Mouse (Mus musculus) limb, embryonic 14.5 days (tissue): Measurements from ENCODE around the gene Shld2. TPM values are rescaled to one million over a fixed set of nuclear protein-coding genes. Genes with fewer than 3 reads are reported as not detected.

Experiments
- ATAC-seq: fragments of 200-750 bp; cut with Nextera tagmentation; 2 replicates; pipeline ENCODE4 v1.8.0; 2017; ENCODE audit warnings: low read depth, moderate number of reproducible peaks, moderate TSS enrichment; ENCODE audit not compliant: low FRiP score
- DNase-seq: peaks from one replicate; pipeline ENCODE4 v3.0.0-alpha.2; 2015; ENCODE audit warnings: low spot score
- H3K27ac ChIP-seq: fragments of 300-500 bp; sonication (generic); replicated peaks from 2 replicates; pipeline ENCODE4 v1.5.1; 2014; ENCODE audit warnings: low read depth, mild to moderate bottlenecking, low read length, moderate library complexity, mixed read lengths
- H3K27me3 ChIP-seq: fragments of 300-500 bp; sonication (generic); 2 replicates; pipeline ENCODE4 v1.6.1; 2014; ENCODE audit warnings: low read length, mixed read lengths; ENCODE audit not compliant: control insufficient read depth, insufficient read depth
- H3K36me3 ChIP-seq: fragments of 300-500 bp; sonication (generic); 2 replicates; pipeline ENCODE4 v1.6.1; 2014; ENCODE audit warnings: mild to moderate bottlenecking, low read length, moderate library complexity, mixed read lengths; ENCODE audit not compliant: control insufficient read depth, insufficient read depth
- H3K4me1 ChIP-seq: fragments of 300-500 bp; sonication (generic); 2 replicates; pipeline ENCODE4 v1.6.1; 2014; ENCODE audit warnings: antibody characterized with exemption, low read length, mixed read lengths; ENCODE audit not compliant: control insufficient read depth, insufficient read depth
- H3K4me2 ChIP-seq: fragments of 300-500 bp; sonication (generic); replicated peaks from 2 replicates; pipeline ENCODE4 v1.6.1; 2014; ENCODE audit warnings: low read depth, mild to moderate bottlenecking, low read length, moderate library complexity; ENCODE audit not compliant: severe bottlenecking
- H3K4me3 ChIP-seq: fragments of 300-500 bp; sonication (generic); replicated peaks from 2 replicates; pipeline ENCODE4 v1.5.1; 2014; ENCODE audit warnings: low read length
- H3K9ac ChIP-seq: fragments of 300-500 bp; sonication (generic); 2 replicates; pipeline ENCODE4 v1.6.1; 2014; ENCODE audit warnings: mild to moderate bottlenecking, low read depth, low read length, moderate library complexity; ENCODE audit not compliant: severe bottlenecking
- H3K9me3 ChIP-seq: fragments of 300-500 bp; sonication (generic); 2 replicates; pipeline ENCODE4 v1.6.1; 2016; ENCODE audit warnings: low read length; ENCODE audit not compliant: control insufficient read depth
- POLR2A ChIP-seq: fragments of 200-500 bp; IDR thresholded peaks from 2 replicates; pipeline ENCODE4 v1.8.0; 2012; ENCODE audit warnings: inconsistent platforms, mild to moderate bottlenecking, moderate library complexity, borderline replicate concordance; ENCODE audit not compliant: insufficient read depth, insufficient read length; ENCODE audit errors: extremely low read depth
- WGBS: fragments of 180-500 bp; shearing (Covaris S2); extraction: QIAGEN DNeasy Blood & Tissue Kit; methylation state at CpG from one replicate; pipeline ENCODE4 v1.1.7; 2014; 5-methylcytosine and 5-hydroxymethylcytosine counted together
- polyA plus RNA-seq, 2 experiments: library from polyadenylated mRNA; depleted of rRNA in 1 of 2; stranded (reverse) in 1 of 2; unstranded in 1 of 2; fragments of >200 nt; fragmentation: Nextera tagmentation in 1 of 2; extraction: Ambion mirVana in 1 of 2; gene quantifications; 2 replicates each; pipeline versions ENCODE4 v1.2.1 to v1.2.3; 2012 to 2014

Gene Shld2
- polyA plus RNA-seq, 2 experiments, result 6.7 to 11.7 TPM

DNA sequence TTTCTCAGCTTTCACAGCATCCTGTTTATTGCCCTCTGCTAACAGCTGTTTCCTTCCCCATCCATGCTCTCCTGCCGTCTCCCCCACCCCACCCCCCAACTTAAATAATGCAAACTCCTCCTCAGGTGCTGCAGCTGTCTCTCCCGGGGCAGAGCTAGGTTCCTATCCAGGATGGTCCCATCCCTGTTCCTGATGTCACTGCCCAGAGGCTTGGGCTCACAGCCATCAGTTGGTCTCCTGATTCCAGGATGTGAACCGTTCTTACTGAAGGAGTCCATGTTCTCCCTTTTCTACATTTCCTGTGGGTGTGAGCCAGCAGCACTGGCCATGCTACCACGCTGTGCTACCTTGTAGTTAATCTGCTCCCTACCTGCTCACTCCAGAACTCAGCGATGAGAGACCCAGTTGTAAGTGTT, 7.0 kb downstream of the Shld2 start:
- no peak for TF ChIP-seq POLR2A
- H3K36me3 ChIP-seq, result no peaks in the 10 kb centered on the region
- no peak overlapping the region for H3K9ac ChIP-seq
- H3K4me3 ChIP-seq, result no peak overlapping the region
- H3K4me2 ChIP-seq, result no peak overlapping the region
- no peaks in the 10 kb centered on the region for H3K27me3 ChIP-seq
- no peak for DNase-seq
- H3K27ac ChIP-seq, result peak overlapping the region; percentile 52; the same call in 1 of the 2 replicates
- H3K4me1 ChIP-seq, result no peaks in the 10 kb centered on the region
- 13% methylated on average over 5 of the region's 5 CpGs for WGBS
- no peak for ATAC-seq
- H3K9me3 ChIP-seq, result no peaks in the 10 kb centered on the region

DNA sequence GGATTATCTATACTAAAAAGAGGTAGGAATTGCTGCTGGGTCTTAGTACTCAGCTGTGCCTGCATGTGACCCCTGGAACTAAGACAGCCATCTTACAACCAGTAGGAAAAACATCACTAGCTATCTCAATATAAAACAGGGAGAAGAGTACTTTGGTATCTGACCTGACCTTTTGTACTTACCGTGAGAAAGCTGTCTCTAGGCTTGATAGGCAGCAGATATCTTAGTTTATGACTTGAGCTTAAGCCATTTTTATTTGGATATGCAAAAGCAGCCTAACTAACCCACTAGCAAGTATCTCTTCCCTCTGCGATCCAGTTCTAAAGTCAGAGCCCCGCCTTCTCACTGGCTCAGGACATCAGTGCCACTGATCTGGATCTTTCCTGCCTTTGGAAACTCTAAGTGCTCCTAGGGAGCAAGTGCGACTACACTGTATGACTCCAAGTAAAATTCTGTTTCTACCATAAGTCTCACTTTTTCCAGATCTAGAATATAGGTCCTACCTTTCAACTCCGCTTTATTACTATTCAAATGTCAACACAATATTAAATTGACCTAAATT, 7.5 kb downstream of the Shld2 start:
- Histone ChIP-seq H3K9me3 (no peaks in the 10 kb centered on the region), H3K4me3 (no peak overlapping the region), H3K4me1 (no peaks in the 10 kb centered on the region), H3K9ac (no peak overlapping the region), H3K4me2 (no peak overlapping the region), H3K36me3 (no peaks in the 10 kb centered on the region), H3K27me3 (no peaks in the 10 kb centered on the region), H3K27ac (no peak overlapping the region)
- TF ChIP-seq POLR2A, result no peak
- ATAC-seq (no peak), DNase-seq (no peak)
- WGBS, result 73% methylated on average over 5 of the region's 5 CpGs

DNA sequence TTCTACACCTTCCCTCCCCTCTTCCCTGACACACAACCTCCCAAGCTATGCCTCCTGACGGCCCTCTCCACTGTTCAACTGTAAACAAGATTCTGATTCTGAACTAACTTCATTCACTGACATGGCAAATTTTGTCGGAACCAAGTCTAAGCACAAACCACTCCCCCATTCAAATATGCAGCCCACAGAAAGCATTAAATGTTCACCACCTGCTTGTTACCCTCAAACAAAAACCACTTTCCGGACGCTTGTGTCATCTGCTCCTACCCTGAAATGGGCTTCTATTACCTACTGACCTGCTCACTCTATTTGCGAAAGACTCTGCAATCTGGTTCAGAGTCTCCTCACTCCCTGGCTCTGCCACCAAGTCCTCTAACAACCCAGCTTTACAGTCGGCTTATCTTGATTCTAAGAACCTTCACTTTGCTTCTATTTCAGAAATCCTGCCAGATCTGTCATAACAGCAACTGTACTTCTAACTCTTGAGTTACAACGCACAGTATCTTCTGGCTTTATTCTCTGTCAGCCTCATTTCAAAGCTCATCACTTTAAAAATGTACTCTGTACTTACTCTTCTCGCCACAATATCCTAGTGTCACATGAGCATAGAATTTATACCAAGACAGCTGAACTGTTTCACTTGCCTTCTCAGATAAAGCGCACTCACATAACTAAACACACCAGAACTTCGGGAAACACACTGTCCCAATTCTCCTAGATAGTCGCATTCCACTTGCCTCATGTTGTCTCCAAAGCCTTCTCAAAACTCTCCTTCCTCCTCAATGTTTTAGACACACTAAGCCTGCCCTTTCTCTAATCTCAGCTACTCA, 11.2 kb downstream of the Shld2 start:
- TF ChIP-seq POLR2A, result no peak
- Histone ChIP-seq H3K4me3 (no peak overlapping the region), H3K9me3 (no peaks in the 10 kb centered on the region), H3K27ac (no peak overlapping the region), H3K36me3 (no peaks in the 10 kb centered on the region), H3K4me1 (no peaks in the 10 kb centered on the region), H3K27me3 (no peaks in the 10 kb centered on the region), H3K4me2 (no peak overlapping the region), H3K9ac (no peak overlapping the region)
- DNase-seq, result no peak
- no peak for ATAC-seq
- 70% methylated on average over 11 of the region's 11 CpGs for WGBS

DNA sequence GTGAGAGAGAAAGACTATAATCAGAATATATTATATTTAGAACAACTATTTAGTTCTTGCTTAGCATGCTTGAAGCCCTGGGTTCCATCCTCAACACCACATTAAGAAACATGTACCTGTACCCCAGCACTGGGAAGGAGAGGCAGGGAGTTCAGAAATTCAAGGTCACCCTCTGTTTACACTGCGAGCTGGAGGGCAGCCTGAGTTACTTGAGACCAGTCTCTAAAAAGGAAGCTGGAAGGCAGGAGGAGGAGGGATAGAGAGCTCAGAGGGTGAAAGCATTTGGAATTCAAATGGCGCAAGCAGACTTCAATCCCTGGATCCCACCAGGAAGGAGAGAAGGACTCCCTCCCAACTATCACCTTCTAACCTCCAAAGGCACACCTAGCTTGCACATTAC, 12.7 kb downstream of the Shld2 start:
- DNase-seq, result no peak
- no peak for ATAC-seq
- no peak overlapping the region for H3K4me3 ChIP-seq
- no peak overlapping the region for H3K9ac ChIP-seq
- no peaks in the 10 kb centered on the region for H3K36me3 ChIP-seq
- TF ChIP-seq POLR2A, result no peak
- 66% methylated on average over 2 of the region's 2 CpGs for WGBS
- H3K9me3 ChIP-seq, result no peaks in the 10 kb centered on the region
- H3K27ac ChIP-seq, result no peak overlapping the region
- no peak overlapping the region for H3K4me2 ChIP-seq
- no peaks in the 10 kb centered on the region for H3K27me3 ChIP-seq
- H3K4me1 ChIP-seq, result no peaks in the 10 kb centered on the region

DNA sequence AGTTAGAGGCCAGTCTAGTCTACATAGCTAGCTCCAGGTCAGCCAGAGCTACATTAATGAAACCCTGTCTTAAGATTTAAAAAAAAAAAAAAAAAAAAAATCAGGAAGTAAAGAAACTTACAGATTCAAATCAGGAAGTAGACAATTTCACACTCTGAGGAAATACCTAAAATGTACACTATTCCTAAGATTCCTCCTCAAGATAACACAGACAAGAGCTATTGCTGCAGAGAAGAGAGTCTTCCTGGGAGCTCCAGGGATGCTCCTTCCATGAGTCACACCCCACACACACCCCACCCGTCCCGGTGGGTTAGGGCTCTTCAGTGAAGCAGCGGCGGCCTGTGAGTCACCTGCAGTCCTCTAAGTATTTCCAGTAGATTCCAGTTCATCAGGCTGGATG, 13.3 kb downstream of the Shld2 start:
- Histone ChIP-seq H3K4me1 (no peaks in the 10 kb centered on the region), H3K4me2 (no peak overlapping the region), H3K36me3 (no peaks in the 10 kb centered on the region), H3K9ac (no peak overlapping the region), H3K4me3 (no peak overlapping the region), H3K9me3 (no peaks in the 10 kb centered on the region), H3K27me3 (no peaks in the 10 kb centered on the region), H3K27ac (no peak overlapping the region)
- ATAC-seq (no peak), DNase-seq (no peak)
- 47% methylated on average over 4 of the region's 4 CpGs for WGBS
- no peak for TF ChIP-seq POLR2A

DNA sequence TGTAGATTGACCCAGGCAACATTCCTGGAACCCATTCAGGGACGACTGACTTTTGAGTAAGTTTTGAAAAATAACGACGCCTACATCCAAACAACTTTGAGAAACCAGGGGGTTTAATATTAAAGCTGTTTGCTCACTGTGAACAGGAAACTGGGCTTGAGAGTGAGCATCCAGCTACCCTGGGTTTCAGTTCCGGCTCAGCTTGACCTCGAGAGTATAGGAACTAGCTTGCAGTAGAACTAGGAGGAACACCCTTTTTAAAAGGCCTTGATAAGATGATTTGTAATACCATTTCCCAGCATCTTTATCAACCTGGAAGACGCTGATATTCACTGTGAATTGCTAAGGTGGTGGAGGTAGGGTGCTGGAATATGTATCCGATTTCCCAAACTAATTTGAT, 13.9 kb downstream of the Shld2 start:
- no peak overlapping the region for H3K4me2 ChIP-seq
- no peaks in the 10 kb centered on the region for H3K9me3 ChIP-seq
- TF ChIP-seq POLR2A, result no peak
- no peak overlapping the region for H3K9ac ChIP-seq
- H3K4me3 ChIP-seq, result no peak overlapping the region
- H3K4me1 ChIP-seq, result no peaks in the 10 kb centered on the region
- H3K27me3 ChIP-seq, result no peaks in the 10 kb centered on the region
- no peaks in the 10 kb centered on the region for H3K36me3 ChIP-seq
- 81% methylated on average over 7 of the region's 7 CpGs for WGBS
- ATAC-seq (no peak), DNase-seq (no peak)
- no peak overlapping the region for H3K27ac ChIP-seq
